Mouse (Mus musculus) left cerebral cortex, adult 9 months (tissue): ENCODE measurements around the gene Eif2b4.
"Not testable (repeated sequence)": the region's sequence is repeated elsewhere in the genome, so short reads cannot be mapped to it uniquely, and the experiment has no call there.

Experiments
- DNase-seq, 2 experiments: peaks; one replicate each; pipeline ENCODE4 v3.0.0; 2022; ENCODE audit warnings: low spot score in 2 of 2

The Eif2b4 gene

GRCm38 (mm10) chr5:31192939-31193630 lies at the start of gene Eif2b4, which contains the start of gene Snx17:
Eif2b4 (minus strand) TSS chr5:31193430.
Snx17 (plus strand) TSS chr5:31193227.
- peak; percentile 97 to 99 for DNase-seq

GRCm38 (mm10) chr5:31242191-31242590 lies 49.0 kb upstream of the Eif2b4 start:
- no peak for DNase-seq

- DNase-seq, result no peak
These were observed 48.3 kb upstream of the Eif2b4 start for GRCm38 (mm10) chr5:31241522-31242034.

GRCm38 (mm10) chr5:31240637-31241521 lies 47.6 kb upstream of the Eif2b4 start, which contains the start of the genes Nrbp1 and Gm9970:
Nrbp1 (plus strand) TSS chr5:31240864.
Gm9970 (minus strand) TSS chr5:31241232.
- DNase-seq, result peak; percentile 87 to 93

- DNase-seq, result no peak
These were observed 33.4 kb upstream of the Eif2b4 start for GRCm38 (mm10) chr5:31226641-31227040.

GRCm38 (mm10) chr5:31222696-31223095 lies 29.5 kb upstream of the Eif2b4 start:
- no peak for DNase-seq

GRCm38 (mm10) chr5:31221304-31221945 lies 28.2 kb upstream of the Eif2b4 start:
- DNase-seq, result no peak

GRCm38 (mm10) chr5:31220448-31221303 lies 27.4 kb upstream of the Eif2b4 start, which contains the start of gene Ppm1g:
Ppm1g (minus strand) TSS chr5:31220687.
- peak; percentile 81 to 95 for DNase-seq

- peak in 1 of 2 experiments; percentile 49 for DNase-seq
These were observed 26.7 kb upstream of the Eif2b4 start for GRCm38 (mm10) chr5:31219911-31220447.

- DNase-seq, result no peak
These were observed 26.2 kb upstream of the Eif2b4 start for GRCm38 (mm10) chr5:31219474-31219873.

- DNase-seq, result no peak
These were observed 25.8 kb upstream of the Eif2b4 start for GRCm38 (mm10) chr5:31219070-31219469.

GRCm38 (mm10) chr5:31218294-31218693 lies 25.1 kb upstream of the Eif2b4 start:
- no peak for DNase-seq

- not testable (repeated sequence) for DNase-seq
These were observed 23.3 kb upstream of the Eif2b4 start for GRCm38 (mm10) chr5:31216554-31216953.

GRCm38 (mm10) chr5:31204421-31204820 lies 11.2 kb upstream of the Eif2b4 start:
- DNase-seq, result no peak

- no peak for DNase-seq
These were observed 10.6 kb upstream of the Eif2b4 start for GRCm38 (mm10) chr5:31203866-31204265.

GRCm38 (mm10) chr5:31202933-31203332 lies 9.7 kb upstream of the Eif2b4 start:
- DNase-seq, result no peak

GRCm38 (mm10) chr5:31201742-31202590 lies 8.7 kb upstream of the Eif2b4 start, which contains the start of gene Zfp513:
Zfp513 (minus strand) TSS chr5:31202303.
- DNase-seq, result peak; percentile 98

GRCm38 (mm10) chr5:31201042-31201741 lies 8.0 kb upstream of the Eif2b4 start:
- no peak for DNase-seq

GRCm38 (mm10) chr5:31200327-31200768 lies 7.1 kb upstream of the Eif2b4 start:
- DNase-seq, result no peak
